Mouse (Mus musculus) inflammation-experienced regulatory T-cells (primary cell): Measurements from ENCODE around the gene Gm49630. TPM values are rescaled to one million over a fixed set of nuclear protein-coding genes. Genes with fewer than 3 reads are reported as not detected.

Source experiments
- polyA plus RNA-seq, 2 experiments: library from polyadenylated mRNA; unstranded; fragments of 100-300 nt; shearing (Covaris generic); gene quantifications; one replicate each; pipeline ENCODE4 v1.2.1; 2017

Gene Gm49630
- under 1 TPM in 1 of 2 experiments, not detected in 1; 0.48 TPM for polyA plus RNA-seq

GRCm38 (mm10) chr17:7371879-7372278 lies at the start of gene Gm49630:
Gene Gm49630 (minus strand): TSS chr17:7371979.

GRCm38 (mm10) chr17:7385364-7385763 lies 13.6 kb upstream of the Gm49630 start, which contains the start of gene Unc93a2:
Gene Unc93a2 (minus strand): TSS chr17:7385464.

GRCm38 (mm10) chr17:7352596-7352995 lies 19.2 kb downstream of the Gm49630 start, which contains the start of gene Ttll2:
Gene Ttll2 (minus strand): TSS chr17:7352696.

GRCm38 (mm10) chr17:7324346-7324745 lies 47.4 kb downstream of the Gm49630 start, which contains the start of gene Tcp10a:
Gene Tcp10a (plus strand): TSS chr17:7324646.

Other genes starting within 250 kb of the Gm49630 start
- 1 to 10 TPM; 2.8 to 7.2 TPM for gene Rps6ka2, start 201.9 kb downstream of the Gm49630 start, polyA plus RNA-seq
- under 1 TPM in 1 of 2 experiments, not detected in 1; 0.36 TPM for gene Tcp10a, start 47.3 kb downstream of the Gm49630 start, polyA plus RNA-seq
- gene Ttll2, start 19.3 kb downstream of the Gm49630 start, polyA plus RNA-seq = not detected
- gene Unc93a2, start 13.5 kb upstream of the Gm49630 start, polyA plus RNA-seq = under 1 TPM in 1 of 2 experiments, not detected in 1; 0.07 TPM